Mouse (Mus musculus): ENCODE results near the gene Zdhhc12.

DNA sequence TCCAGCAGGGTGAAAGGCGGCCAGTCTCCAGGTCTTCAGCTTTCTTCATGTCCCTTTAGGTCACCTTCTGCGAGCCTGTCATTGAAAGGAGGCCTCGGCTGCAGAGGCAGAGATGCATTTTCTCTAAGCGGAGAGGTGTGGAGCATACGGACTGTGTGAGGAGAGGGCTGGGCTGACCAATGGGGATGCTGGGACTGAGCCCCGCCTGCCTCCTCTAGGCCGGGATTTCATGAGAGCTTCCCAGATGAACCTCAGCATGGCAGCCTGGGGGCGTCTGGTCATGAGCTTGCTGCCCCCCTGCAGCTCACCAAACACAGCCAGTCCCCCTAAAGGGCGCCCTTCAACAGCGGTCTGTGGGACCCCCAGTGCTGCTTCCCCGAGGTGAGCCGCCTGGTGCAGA lies 8.8 kb downstream of the Zdhhc12 start:
- TF ChIP-seq CTCF (conservative IDR thresholded peaks at IDR 0.05; ENCODE audit: low read length) (no peak), NANOG (IDR thresholded peaks at IDR 0.05; ENCODE audit: borderline replicate concordance, low read length) (no peak), POU5F1 (IDR thresholded peaks at IDR 0.05; ENCODE audit: borderline replicate concordance, low read length) (no peak)
